Mouse (Mus musculus) megakaryocyte, embryonic 14.5 days (primary cell): ENCODE data around the gene H2-Eb2.

Experiments
- FLI1 ChIP-seq: IDR thresholded peaks from 2 replicates; pipeline ENCODE4 v1.6.1; 2012; ENCODE audit warnings: low read length, inconsistent platforms, mixed read lengths
- GATA1 ChIP-seq: IDR thresholded peaks from 3 replicates; pipeline ENCODE4 v1.6.1; 2012; ENCODE audit warnings: mixed read lengths, low read length, inconsistent platforms, borderline replicate concordance

DNA sequence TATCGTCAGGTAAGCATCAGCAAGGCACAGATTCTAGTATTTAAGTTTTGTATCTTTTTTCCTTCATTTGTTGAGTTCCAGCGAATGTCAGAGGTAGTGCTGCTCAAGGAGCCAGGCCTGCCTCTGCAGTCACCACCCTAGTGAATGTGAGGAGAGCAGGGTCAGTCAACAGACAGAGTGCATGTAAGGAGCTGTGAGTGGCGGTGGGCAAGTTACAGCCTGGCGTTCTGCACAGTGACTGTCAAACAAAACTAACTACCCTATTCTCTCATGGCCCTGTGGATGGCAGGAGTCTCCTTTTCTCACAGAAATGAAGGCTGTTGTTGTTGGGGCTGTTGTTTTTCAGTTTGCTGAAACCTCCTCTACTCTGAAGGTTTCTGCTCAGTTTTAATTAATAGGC is 40.1 kb upstream of the H2-Eb2 start:
- TF ChIP-seq GATA1 (no peak), FLI1 (no peak)
